Mouse (Mus musculus) ES-E14 (cell line): ENCODE measurements at regions not wholly inside any gene's neighbourhood (a gene's known extent, or its start where the extent isn't known, plus 50 kb on each side); places are given as distances from the start of the nearest gene placed in this dataset.

Experiments used
- DNase-seq: peaks from one replicate; pipeline ENCODE4 v3.0.0-alpha.2; 2013; ENCODE audit warnings: low read depth, low spot score
- H3K27ac ChIP-seq: 2 replicates; pipeline ENCODE4 v1.5.1; 2012; ENCODE audit warnings: low read depth, mild to moderate bottlenecking, low read length, moderate library complexity, mixed read lengths; ENCODE audit not compliant: poor library complexity, insufficient read depth, severe bottlenecking
- H3K36me3 ChIP-seq: 2 replicates; pipeline ENCODE4 v1.6.1; 2012; ENCODE audit warnings: mild to moderate bottlenecking, low read length, moderate library complexity, mixed read lengths; ENCODE audit not compliant: control insufficient read depth, poor library complexity, insufficient read depth, severe bottlenecking
- H3K4me1 ChIP-seq, 2 experiments: fragments of 150-350 bp in 1 of 2; sonication (generic) in 1 of 2; 2 replicates each; pipeline ENCODE4 v1.6.1; 2012; ENCODE audit warnings: low read length in 2 of 2, mild to moderate bottlenecking in 1 of 2, mixed read lengths in 1 of 2; ENCODE audit not compliant: control insufficient read depth in 2 of 2, insufficient read depth in 2 of 2, poor library complexity in 1 of 2
- H3K4me3 ChIP-seq, 2 experiments: fragments of 150-350 bp in 1 of 2; sonication (generic) in 1 of 2; 2 replicates each; pipeline ENCODE4 v1.5.1; 2012; ENCODE audit warnings: low read length in 2 of 2, low read depth in 1 of 2, mild to moderate bottlenecking in 1 of 2, mixed read lengths in 1 of 2; ENCODE audit not compliant: insufficient read depth in 1 of 2, poor library complexity in 1 of 2, severe bottlenecking in 1 of 2
- H3K9ac ChIP-seq: 2 replicates; pipeline ENCODE4 v1.6.1; 2012; ENCODE audit warnings: low read depth, mild to moderate bottlenecking, low read length, mixed read lengths; ENCODE audit not compliant: poor library complexity, insufficient read depth, severe bottlenecking
- H3K9me3 ChIP-seq: fragments of 150-350 bp; sonication (generic); 2 replicates; pipeline ENCODE4 v1.6.1; 2012; ENCODE audit warnings: low read depth, mild to moderate bottlenecking, low read length; ENCODE audit not compliant: control insufficient read depth, insufficient read depth
- CHD2 ChIP-seq: IDR thresholded peaks from 2 replicates; pipeline ENCODE4 v1.6.1; 2014; ENCODE audit warnings: mild to moderate bottlenecking, low read depth, low read length, inconsistent platforms
- HCFC1 ChIP-seq: IDR thresholded peaks from 2 replicates; pipeline ENCODE4 v1.6.1; 2012; ENCODE audit warnings: low read length, inconsistent platforms, borderline replicate concordance; ENCODE audit not compliant: insufficient read depth
- MAFK ChIP-seq: IDR thresholded peaks from 2 replicates; pipeline ENCODE4 v1.6.1; 2014; ENCODE audit warnings: mild to moderate bottlenecking, low read depth, low read length, inconsistent platforms; ENCODE audit not compliant: insufficient read depth
- ZC3H11A ChIP-seq: IDR thresholded peaks from 2 replicates; pipeline ENCODE4 v1.6.1; 2012; ENCODE audit warnings: low read depth, mild to moderate bottlenecking, inconsistent platforms, low read length, borderline replicate concordance
- ZNF384 ChIP-seq: IDR thresholded peaks from 2 replicates; pipeline ENCODE4 v1.6.1; 2012; ENCODE audit warnings: low read depth, low read length, inconsistent platforms
- in situ Hi-C, 2 experiments: fragments of 600-800 bp; cut with MboI; formaldehyde crosslinking; loops; one replicate each; pipeline ENCODE4 v1.15.1; 2025; ENCODE audit warnings: low sequenced_read_pairs in 2 of 2, inconsistent platforms in 1 of 2; ENCODE audit not compliant: unreplicated experiment in 2 of 2

GRCm38 (mm10) chr16:12770482-12770881 lies 339.0 kb upstream of the Ercc4 start:
- in situ Hi-C loops = no loop called here
- TF ChIP-seq ZC3H11A = no peak
- no peak for TF ChIP-seq CHD2
- TF ChIP-seq MAFK = no peak
- TF ChIP-seq HCFC1 = no peak
- no peak overlapping the region for H3K4me3 ChIP-seq
- H3K27ac ChIP-seq = no peak overlapping the region
- no peak overlapping the region for H3K9ac ChIP-seq
- 0 out of 2 replicates have a peak, but pooled peaks cover 3% of the 10 kb centered on the region for H3K9me3 ChIP-seq
- peaks cover 2 to 6% of the 10 kb centered on the region in 2 experiments; a peak in 3 of 4 replicates for H3K4me1 ChIP-seq
- DNase-seq = no peak
- H3K36me3 ChIP-seq = no peaks in the 10 kb centered on the region; the same call in 1 of the 2 replicates

GRCm38 (mm10) chr16:12772535-12772934 lies 336.9 kb upstream of the Ercc4 start:
- Histone ChIP-seq H3K36me3 (no peaks in the 10 kb centered on the region; the same call in 1 of the 2 replicates), H3K27ac (no peak overlapping the region), H3K9me3 (0 out of 2 replicates have a peak, but pooled peaks cover 3% of the 10 kb centered on the region), H3K4me3 (no peak overlapping the region), H3K4me1 (peaks cover 0 to 3% of the 10 kb centered on the region in 2 experiments; a peak in 3 of 4 replicates), H3K9ac (no peak overlapping the region)
- no peak for DNase-seq
- in situ Hi-C loops = no loop called here
- no peak for TF ChIP-seq ZNF384
- peak; percentile 98 for TF ChIP-seq MAFK

- H3K9ac ChIP-seq = no peak overlapping the region
Observed at GRCm38 (mm10) chr16:12775876-12776275, 333.6 kb upstream of the Ercc4 start.

GRCm38 (mm10) chr16:12779079-12779478 lies 330.4 kb upstream of the Ercc4 start:
- no peak overlapping the region for H3K9ac ChIP-seq
- TF ChIP-seq HCFC1 (no peak), ZNF384 (no peak), CHD2 (no peak), MAFK (no peak), ZC3H11A (no peak)
- peaks cover 3% of the 10 kb centered on the region; the same call in 1 of the 2 replicates for H3K36me3 ChIP-seq
- H3K4me1 ChIP-seq = no peaks in the 10 kb centered on the region
- DNase-seq = no peak
- no peak overlapping the region for H3K4me3 ChIP-seq
- H3K9me3 ChIP-seq = peaks cover 4% of the 10 kb centered on the region; the same call in 1 of the 2 replicates
- in situ Hi-C loops = no loop called here
- no peak overlapping the region; the same call in 1 of the 2 replicates for H3K27ac ChIP-seq

More at GRCm38 (mm10) chr16:12775876-12776275, 333.6 kb upstream of the Ercc4 start:
- peaks cover 3% of the 10 kb centered on the region; the same call in 1 of the 2 replicates for H3K36me3 ChIP-seq
- in situ Hi-C loops = no loop called here
- peaks cover 4% of the 10 kb centered on the region; the same call in 1 of the 2 replicates for H3K9me3 ChIP-seq
- H3K4me3 ChIP-seq = no peak overlapping the region
- H3K4me1 ChIP-seq = no peaks in the 10 kb centered on the region
- no peak overlapping the region for H3K27ac ChIP-seq
- TF ChIP-seq MAFK (no peak), ZC3H11A (no peak)
- DNase-seq = no peak

- no peak overlapping the region for H3K4me3 ChIP-seq
- no peak for DNase-seq
- no peaks in the 10 kb centered on the region for H3K4me1 ChIP-seq
- no peak overlapping the region for H3K9ac ChIP-seq
- TF ChIP-seq ZNF384 = no peak
- TF ChIP-seq ZC3H11A = no peak
- TF ChIP-seq MAFK = no peak
- no peak for TF ChIP-seq CHD2
- no peak for TF ChIP-seq HCFC1
- H3K36me3 ChIP-seq = peaks cover 3% of the 10 kb centered on the region; the same call in 1 of the 2 replicates
- in situ Hi-C loops = no loop called here
- H3K27ac ChIP-seq = no peak overlapping the region
- H3K9me3 ChIP-seq = peaks cover 4% of the 10 kb centered on the region; the same call in 1 of the 2 replicates
Observed at GRCm38 (mm10) chr16:12780635-12781034, 328.8 kb upstream of the Ercc4 start.
